Mouse (Mus musculus): ENCODE measurements around the gene Trappc12.

Trappc12 gene

DNA sequence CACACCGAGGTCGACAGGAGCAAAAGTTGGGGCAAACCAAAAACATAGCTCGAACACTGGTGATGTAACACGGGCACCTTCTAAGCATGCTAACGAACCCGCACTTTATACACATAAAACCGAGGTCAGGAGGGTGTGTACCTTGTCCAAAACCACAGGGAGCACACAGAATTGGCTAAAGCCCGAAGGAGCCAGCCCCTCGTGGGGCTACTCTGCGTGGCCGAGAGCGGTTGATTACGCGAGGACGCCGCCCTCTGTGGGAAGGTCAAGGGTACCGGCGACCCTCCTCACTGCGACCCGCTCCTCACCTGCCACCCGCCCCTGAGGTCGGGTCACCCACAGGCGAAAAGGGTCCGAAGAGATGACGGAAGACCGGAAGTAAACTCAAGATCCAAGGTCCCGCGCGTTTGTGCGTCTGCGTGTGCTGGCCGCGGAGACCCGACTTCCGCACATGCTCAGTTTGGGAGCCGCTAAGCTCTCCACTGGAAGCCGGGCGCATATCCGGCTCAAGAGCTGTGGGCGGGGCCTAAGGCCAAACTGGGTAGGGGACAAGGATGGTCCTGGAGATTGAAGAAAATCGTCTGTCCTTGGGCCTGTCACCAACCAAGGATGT lies at the start of gene Trappc12:
TSS of gene Trappc12 (minus strand) at position 452 of the 613 bp plus-strand sequence.
- in situ Hi-C loops (cut with MseI, MboI), result no loop called here

DNA sequence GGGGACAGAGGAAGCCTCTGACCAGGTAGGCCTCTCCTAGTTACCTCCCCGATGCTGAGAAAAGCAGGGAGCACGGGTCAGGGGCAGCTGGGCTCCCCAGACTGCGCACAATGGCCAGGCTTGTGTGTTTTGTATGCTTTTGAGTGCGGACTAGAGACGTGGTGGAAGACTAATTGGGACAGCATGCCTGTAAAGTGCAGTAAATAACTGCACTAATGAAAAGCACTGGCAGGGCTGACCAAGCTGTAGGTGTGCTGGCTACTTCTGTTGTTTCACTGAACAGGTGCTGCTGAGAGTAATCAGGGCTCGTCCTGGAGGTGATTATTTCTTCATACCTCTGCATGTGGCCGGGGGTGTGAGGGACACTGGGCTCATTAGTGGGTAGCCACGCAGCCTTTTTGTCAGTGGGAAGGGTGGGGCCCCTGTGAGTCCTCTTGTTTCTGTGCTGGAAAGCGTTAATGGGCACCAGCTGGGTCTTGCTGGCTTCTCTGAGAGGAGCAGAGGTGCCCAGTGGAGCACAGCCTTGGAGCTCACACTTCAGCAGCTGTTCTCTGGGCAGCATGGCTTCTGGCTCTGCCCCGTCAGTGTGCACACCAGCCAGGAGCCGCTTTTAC lies 49.6 kb upstream of the Trappc12 start:
- in situ Hi-C loops (cut with MseI, MboI), result no loop called here

DNA sequence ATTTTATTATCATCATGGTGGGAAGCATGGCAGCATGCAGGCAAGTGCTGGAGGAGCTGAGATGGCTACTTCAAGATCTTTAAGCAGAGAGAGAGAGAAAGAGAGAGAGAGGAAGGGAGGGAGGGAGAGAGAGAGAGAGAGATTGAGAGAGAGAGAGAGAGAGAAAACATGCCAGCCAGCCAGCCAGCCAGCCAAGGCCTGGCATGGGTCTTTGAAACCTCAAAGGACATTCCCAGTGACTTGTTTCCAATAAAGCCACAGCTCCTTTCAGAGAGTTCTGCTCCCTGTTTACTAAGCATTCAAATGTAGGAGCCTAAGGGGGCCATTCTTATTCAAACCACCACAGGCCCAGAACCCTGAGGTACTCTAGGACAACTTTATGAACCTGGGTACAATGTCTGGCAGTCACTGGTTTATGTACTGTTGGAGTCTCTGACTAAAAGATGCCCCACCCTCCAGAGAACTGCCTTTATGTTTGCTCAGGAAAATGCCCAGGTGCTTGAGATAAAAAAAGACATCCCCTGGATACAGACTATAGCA lies 46.7 kb upstream of the Trappc12 start:
- in situ Hi-C loops (cut with MseI, MboI), result no loop called here

DNA sequence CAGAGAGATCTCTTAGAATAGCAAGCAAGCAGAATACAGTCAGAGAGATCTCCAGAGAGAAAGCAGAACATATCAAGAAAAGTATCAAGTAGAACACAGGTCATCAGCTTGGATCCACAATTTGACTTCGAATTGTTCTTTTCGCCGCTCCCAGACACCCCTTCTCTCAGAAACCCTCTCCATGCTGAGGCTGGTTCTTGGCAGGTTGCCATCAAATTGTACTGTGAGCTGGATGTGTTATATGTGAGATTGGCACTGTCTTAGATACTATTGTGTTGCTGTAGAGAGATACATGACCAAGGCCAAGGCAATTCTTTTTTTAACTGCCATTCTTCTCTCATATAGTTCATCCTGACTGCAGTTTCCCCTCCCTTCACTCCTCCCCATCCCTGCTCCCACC lies 44.8 kb upstream of the Trappc12 start:
- in situ Hi-C loops (cut with MseI, MboI), result no loop called here

DNA sequence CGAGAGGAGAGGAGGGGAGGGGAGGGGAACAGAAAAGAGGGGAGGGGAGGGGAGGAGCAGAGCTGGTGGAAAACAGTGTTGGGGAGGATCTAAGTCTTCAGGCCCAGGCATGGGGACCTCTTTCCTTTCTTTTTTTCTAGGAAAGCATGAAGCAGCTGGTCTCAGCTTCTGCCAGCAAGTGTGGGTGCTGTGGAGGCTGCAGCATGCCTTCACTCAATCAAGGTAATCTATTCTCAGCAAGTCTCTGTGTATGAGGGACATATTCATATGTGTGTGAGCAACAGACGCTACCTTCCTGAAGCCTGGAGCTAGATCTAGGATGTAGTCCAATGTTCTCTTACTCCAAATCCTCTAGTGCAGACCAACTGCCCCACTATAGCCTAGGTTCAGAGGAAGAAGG lies 43.4 kb upstream of the Trappc12 start:
- in situ Hi-C loops (cut with MseI, MboI), result no loop called here

DNA sequence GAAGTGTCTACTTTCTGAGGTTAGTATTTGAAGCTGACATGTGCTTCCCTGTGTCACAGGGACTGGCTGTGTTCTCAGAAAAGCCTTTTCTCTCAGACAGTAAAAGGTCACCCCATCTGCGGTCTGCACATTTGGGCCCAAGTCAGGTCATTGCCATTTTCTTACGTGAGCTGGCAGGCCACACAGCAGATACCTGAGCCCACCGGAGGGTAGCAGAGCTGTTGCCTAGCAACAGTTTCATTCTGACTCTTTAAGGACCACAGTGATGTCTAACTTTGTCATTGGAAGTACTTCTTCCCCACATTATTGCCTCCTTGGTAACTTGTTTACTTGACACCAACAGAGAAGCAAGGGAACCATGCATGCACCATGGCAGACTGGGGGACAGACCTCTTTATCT lies 42.3 kb upstream of the Trappc12 start:
- in situ Hi-C loops (cut with MseI, MboI), result no loop called here

DNA sequence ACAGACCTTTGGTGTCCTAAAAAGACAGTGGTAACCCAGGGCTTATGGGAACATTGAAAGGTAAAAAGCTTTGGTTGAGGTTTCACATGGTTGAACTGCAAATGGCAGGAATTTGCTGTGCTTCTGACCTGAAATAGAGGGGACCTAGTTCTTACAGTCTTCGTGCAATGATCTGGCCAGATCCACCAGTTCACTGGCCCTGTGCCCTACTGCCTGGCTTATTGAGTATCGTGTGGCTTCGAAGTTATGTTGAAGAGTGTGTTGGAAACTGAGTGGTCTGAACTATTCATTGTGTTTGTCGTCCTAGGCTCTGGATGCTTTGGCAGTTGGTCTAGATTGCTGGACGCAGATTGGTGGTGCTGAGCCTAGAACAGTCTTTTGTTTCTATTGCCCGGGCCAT lies 36.0 kb upstream of the Trappc12 start:
- in situ Hi-C loops (cut with MseI, MboI), result no loop called here

DNA sequence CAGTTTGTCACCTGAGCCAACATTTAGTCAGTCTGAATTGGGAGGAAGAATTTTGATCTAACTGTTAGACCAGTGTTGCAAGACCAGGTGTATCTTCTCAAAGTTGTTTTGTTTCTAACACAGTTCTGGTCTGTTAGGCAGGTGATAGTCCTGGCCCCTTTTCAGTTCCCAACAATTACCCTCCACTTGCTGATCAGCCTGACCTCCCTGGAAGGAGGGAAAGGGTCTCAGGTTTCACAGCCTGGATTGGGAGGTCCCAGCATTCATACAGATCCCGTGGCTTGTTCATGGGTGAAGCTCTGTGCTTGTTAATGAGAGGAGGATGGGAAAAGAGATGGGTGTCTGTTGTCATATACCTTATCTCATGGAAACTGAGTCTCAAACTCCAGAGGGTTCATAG lies 35.0 kb upstream of the Trappc12 start:
- in situ Hi-C loops (cut with MseI, MboI), result no loop called here

DNA sequence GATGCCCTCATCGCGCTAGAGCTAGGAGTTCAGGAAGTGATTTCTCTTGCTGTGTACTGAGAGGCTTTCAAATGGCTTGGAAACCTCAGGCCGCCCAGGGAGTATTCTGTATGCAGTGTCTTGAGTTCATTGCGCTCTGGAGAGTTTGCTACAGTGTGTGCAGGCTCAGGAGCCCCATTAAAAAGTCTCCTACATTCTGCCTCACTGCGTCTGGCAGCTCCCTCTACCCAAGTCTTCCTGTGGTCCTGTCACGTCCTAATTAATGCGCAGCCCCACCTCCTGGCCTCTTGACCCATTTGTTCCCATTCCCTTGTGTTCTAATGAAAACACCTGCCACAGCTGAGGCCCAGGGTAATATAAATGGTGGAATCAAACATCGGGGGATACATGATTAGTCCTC lies 34.6 kb upstream of the Trappc12 start:
- in situ Hi-C loops (cut with MseI, MboI), result no loop called here

DNA sequence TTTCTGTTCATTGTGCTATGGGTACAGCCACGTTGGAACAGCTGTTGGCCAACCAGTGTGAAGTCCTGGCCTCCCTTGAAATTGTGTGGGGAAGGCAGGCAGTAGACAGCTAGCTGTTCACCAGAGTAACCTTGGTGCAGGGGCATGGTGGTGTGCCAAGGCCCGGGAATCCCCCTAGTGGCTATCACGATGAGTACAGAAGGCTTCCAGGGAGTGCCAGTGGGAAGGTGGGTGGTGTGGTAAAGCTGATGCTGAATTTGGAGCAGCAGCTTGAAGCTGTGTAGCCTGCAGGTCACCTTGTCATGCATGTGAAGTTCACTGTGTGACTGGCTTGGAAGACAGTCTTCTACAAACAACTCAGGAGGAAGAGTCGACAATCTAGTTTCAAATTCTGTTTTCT lies 34.1 kb upstream of the Trappc12 start:
- in situ Hi-C loops (cut with MseI, MboI), result no loop called here

DNA sequence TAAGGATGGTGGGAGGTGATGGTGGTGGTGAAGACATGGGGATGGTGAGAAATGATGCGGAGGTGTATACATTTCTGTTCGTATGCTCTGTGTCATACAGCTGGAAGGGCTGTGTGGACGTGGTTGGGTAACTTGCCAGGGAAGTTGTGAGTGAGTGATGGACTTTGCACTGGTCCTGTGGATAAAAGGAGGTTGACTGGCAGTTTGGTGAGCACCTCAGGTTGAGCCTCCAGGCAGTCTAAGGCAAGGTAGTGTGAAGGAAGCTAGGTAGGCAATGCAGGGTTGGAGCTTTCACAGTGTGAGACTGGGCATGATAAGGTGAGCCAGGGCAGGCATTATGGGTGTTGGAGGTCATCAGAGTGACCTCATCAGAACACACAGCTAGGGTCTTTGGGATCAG lies 32.4 kb upstream of the Trappc12 start:
- in situ Hi-C loops (cut with MseI, MboI), result no loop called here

DNA sequence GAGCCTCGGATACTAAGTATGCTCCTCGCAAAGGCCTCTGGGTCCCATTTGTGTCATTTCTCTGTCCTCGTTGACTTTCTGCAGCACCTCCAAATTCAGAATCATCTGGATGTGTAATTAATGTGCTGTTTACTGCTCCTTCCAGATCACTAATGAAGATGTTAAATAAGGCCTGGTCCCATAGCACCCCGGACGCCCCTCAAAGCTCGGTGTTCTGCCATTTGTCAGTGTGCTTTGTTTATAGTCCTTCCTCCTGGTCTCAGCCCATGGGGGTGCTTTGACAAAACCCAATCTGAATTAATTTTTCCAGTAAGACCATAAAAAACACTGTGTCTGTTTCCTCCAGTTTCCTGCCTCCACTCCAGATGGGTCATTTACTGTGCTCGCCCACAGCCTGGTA lies 29.9 kb upstream of the Trappc12 start:
- in situ Hi-C loops (cut with MseI, MboI), result no loop called here

DNA sequence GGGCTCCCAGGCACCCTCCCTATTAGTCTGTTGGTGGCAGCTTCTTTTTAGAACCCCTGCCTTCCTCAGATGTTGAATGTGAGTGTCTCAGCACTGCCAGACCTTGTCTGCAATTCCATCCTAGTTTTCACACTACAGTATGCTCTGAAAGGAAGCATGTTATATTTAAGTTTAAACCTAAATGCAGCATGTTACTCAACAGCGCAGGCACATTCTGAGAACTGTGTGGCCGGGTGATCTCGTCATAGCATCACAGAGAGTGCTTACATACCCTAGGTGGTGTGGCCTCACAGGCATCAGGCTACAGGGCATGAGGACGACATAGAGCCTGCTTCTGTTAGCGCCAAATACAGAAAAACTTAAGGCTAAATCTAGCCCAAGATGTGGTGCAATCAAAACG lies 25.4 kb upstream of the Trappc12 start:
- in situ Hi-C loops (cut with MseI, MboI), result no loop called here

DNA sequence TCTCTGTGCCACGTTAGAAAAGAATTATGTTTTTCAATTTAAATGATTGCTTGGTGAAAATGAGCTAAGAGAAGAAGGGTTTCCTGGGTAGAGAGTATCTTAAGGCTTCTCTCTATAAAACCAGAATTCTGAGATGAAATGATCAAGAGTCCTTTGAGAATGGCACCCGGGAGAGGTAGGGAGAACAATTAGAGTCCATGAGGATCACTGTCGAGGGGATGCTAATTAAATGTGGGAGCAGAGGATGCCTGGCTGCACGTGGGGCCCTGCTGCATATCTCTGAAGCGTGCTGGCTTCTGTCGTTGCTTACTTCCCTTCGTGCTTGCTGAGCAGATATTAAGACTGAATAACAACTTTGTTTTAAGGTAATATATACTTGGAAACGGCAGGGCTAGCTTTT lies 24.8 kb upstream of the Trappc12 start:
- in situ Hi-C loops (cut with MseI, MboI), result no loop called here

DNA sequence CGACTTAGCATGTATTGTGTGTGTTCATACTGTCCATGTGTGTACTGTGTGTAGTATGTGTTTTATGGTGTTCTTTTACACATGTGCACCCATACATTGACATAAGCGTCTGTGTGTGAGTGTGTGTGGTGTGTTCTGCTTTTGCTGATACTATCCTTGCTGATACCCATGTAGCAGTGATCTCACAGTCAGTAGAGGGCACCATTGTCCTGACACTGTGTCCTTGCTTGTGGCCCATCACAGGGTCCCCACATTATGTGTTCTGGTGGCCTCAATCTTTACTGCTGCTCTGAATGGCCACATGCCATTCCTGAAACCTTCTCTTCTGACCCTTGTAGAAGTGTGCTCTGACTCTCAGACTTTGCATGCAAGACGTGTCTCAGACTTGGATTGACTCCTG lies 23.5 kb upstream of the Trappc12 start:
- in situ Hi-C loops (cut with MseI, MboI), result no loop called here

DNA sequence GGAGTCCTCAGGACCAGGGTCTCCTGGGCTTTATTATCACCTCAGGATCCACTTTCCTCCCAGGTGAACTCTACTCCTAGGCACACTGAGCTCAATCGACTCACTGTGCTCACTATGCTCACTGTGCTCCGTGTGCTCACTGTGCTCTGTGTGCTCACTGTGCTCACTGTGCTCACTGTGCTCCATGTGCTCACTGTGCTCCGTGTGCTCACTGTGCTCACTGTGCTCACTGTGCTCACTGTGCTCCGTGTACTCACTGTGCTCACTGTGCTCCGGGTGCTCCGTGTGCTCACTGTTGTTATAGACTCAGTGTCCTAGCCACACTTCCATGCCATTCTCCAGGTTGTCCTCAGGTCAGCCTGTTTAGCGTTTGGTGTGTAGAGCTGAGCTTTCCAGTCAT lies 19.7 kb upstream of the Trappc12 start:
- in situ Hi-C loops (cut with MseI, MboI), result no loop called here

DNA sequence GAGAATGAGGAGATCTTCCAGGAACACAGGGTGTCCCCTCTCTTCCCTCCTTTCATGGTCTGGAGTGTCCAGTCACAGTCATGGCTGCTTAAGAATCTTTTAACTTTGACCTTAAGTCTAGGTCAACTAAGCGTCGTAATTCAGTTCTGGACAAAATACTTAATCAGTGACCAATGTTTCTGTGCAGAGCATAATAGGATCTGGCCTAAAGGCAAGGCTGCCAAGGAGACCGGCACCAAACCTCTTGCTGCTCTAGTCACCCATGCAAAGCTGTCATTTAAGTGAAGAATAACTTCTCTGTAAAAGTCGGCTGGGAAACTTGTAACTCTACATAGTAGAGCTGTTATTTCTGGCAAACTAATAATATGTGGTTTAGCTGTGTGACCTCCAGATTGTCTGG lies 5.7 kb upstream of the Trappc12 start:
- in situ Hi-C loops (cut with MseI, MboI), result no loop called here

DNA sequence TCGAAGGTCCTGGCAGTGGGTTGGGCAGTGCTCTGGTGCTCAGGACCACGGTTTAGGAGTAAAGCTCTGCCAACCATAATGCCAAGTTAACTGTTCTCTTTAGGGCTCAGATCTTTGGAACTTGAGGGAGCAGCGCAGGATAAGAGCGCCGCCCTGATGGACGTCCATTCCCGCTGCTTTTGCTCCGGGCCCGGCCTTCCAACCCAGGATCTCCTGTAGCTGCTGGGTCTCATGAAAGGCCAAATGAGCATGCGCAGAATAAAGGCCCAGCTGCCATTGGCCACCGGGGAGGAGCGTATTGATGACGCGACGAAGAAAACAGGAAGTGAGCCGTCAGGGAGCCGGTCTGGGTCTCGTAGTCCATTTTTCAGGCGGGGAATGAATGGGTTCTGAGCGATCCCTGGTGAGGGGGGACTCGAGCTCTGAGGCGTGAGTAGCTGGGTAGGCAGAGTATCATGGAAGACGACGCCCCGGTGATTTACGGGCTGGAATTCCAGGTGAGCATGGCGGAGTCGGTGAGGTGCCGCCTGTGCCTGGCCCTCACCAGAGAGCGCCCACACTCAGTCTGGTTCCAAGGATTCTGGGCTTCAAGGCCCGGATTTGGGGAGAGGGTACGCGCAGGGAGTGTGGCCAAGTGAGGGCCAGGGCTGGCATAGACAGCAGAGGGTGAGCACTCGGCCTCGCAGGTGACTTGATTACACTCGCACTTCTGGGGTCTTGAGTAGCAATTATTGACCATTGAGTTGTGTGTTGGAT lies 1.4 kb upstream of the Trappc12 start, which contains the start of gene Eipr1:
TSS of gene Eipr1 (plus strand) at position 296 of the 756 bp plus-strand sequence.
- in situ Hi-C loops (cut with MseI, MboI), result no loop called here

DNA sequence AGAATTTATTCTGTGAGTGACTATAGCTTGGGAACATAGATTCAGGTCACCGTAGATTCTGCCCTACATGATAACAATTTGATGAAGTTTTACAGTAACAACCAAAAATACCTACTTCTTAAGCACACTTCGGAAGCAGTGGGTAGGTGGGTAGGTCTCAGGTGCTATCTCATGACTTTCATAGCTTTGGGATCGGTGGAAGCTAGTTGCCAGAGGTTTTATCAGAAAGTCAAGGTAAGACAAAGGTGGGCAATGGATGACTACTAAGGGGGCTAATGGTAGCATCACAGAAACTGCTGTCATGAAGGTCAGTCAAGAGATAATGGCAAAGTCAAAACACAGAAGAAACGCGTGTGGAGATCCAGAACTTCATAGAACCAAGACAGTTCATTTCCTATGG lies 604 bp upstream of the Trappc12 start:
- in situ Hi-C loops (cut with MseI, MboI), result no loop called here

DNA sequence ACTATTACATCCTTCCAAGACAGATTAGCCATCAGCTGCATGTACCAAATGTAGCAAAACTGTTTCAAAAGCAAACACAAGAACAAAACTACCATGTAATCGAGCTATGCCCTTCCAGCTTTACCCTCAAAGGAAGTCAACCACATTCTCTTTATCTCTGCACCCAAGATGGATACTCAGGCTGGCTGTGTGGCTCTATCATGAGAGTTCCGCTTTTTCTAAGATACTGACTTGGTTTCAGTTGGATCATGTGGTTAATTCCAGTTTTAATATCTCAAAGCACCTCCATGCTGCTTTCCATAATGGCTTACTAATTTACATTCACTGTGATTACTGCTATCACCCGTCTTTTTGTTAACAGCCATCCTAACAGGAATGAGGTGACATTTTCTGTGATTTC lies 6.9 kb downstream of the Trappc12 start:
- in situ Hi-C loops (cut with MseI, MboI), result no loop called here

DNA sequence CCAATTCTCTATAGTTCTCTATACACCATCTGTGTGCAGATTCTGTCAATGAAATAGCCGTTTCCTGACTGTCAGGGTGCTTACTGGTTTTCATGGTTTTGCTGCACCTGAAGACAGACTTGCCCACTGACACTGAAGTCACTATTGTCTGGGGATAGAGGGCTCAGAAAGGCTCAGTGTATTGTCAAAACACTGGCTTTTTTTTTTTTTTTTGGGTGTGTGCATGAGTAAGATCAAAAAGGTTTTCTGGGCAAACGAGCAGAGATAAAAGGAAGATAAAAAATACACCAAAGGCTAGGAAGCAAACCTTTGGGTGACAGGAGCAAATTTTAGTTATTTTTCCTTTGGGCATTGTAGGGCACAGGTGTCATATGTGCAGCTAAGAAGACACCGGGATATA lies 15.0 kb downstream of the Trappc12 start:
- in situ Hi-C loops (cut with MseI, MboI), result no loop called here

DNA sequence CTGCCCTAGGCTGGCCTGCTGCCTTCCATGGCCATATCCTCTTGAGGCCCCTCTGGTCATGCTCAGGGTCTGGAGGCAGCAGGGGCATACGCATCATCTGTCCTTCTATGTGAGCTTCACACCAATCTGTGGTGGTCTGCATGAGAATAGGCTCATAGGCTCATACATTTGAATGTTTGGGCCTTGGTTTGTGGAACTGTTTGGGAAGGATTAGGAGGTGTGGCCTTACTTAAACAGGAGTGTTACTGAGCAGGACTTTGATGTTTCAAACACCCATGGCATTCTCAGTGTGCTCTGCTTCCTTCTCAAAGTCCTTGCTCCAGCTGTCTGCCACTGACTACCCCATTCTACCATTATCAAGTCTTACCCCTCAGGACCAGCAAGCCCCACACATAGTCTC lies 16.0 kb downstream of the Trappc12 start:
- in situ Hi-C loops (cut with MseI, MboI), result no loop called here

Data from mouse trophoblast stem cell (cell line).